Mouse (Mus musculus): ENCODE measurements at regions not wholly inside any gene's neighbourhood (a gene's known extent, or its start where the extent isn't known, plus 50 kb on each side); places are given as distances from the start of the nearest gene placed in this dataset.

DNA sequence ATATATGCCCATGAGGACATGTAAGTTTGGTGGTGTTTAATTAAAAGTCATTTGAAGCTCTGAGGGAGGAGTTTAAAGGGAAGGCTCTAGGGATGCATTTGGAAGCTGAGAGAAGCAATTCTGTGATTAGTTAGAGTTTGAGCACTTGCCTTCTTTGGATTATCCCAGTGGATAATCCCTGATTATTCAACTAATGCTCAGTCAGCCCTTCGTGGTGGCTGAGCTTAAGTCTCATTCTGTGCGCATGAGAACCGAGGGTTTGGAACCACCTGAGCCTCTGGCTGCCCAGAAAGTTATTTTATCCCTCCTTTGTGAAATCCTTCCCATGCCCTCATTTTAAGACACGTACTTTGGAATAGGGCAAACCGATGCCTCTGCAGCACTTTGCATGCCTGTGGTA lies 285.9 kb downstream of the Dnajb9 start:
- DNase-seq (ENCODE audit: low spot score in 2 of 2) = no peak
- H3K4me3 ChIP-seq = no peak overlapping the region
- TF ChIP-seq CTCF (conservative IDR thresholded peaks at IDR 0.05) = no peak
- no peak overlapping the region for H3K27ac ChIP-seq

DNA sequence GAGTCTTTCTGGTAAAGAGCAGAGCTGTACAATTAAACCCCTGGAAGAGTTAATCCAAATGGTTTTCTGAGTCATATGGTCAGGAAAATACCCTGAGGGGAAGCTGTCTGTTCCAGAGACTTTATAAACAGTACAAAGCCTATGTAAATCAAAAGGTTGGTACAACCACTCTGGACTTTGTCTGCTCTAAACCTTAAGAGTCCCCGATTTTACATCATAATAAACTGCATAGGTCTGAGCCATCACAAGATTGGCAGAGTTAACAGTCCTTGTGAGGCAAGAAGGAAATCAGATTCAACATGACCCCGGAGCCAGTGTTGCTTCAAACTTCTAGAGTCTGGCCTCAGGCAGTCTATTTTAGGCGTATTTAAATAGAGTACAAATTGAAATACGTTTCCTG lies 289.7 kb downstream of the Dnajb9 start:
- DNase-seq (ENCODE audit: low spot score in 2 of 2) = no peak
- H3K4me3 ChIP-seq = no peak overlapping the region
- TF ChIP-seq CTCF (conservative IDR thresholded peaks at IDR 0.05) = no peak
- no peak overlapping the region for H3K27ac ChIP-seq

DNA sequence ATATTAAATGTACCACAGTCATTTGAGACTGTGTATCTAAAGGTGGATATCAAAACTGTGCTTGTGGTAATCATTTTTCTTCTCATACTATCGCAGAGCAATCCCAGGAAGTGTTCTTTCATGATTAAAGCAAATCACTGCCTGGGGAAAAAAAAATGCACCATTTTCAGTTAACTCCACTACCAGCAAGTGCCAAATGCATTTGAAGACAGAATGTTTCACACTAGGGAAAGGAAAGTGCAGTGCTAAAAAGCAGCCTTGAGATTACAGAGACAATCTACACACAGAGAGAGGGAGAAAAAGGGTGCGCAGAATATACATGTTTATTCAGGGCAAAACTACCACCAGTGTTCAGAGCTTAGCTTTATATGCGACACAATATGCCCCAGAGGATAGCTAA lies 291.0 kb downstream of the Dnajb9 start:
- TF ChIP-seq CTCF (conservative IDR thresholded peaks at IDR 0.05) = no peak

DNA sequence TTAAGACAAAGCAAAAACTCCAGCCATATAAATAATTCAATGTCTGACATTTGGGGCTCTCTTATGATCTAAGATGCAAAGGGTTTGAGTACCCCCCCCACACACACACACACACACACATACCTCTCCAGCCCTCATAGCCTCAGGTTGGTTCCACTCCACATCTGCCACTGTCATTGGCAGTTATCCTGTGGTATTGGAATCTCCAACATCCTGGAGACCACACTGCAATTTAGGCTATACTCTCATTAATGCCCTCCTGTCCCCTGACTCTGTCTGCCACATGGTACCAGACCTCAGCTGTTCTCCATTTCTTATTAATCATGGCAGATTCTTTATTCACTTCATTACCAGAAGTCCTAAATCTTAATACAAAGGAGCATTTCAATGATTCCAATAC lies 293.3 kb downstream of the Dnajb9 start:
- Histone ChIP-seq H3K27ac (no peak overlapping the region), H3K4me3 (no peak overlapping the region)
- no peak for DNase-seq (ENCODE audit: low spot score in 2 of 2)
- TF ChIP-seq CTCF (conservative IDR thresholded peaks at IDR 0.05) = no peak

More for the DNA sequence above, 291.0 kb downstream of the Dnajb9 start:
- H3K27ac ChIP-seq = peak overlapping the region; percentile 18; the same call in 1 of the 2 replicates
- no peak for DNase-seq (ENCODE audit: low spot score in 2 of 2)
- no peak overlapping the region for H3K4me3 ChIP-seq

DNA sequence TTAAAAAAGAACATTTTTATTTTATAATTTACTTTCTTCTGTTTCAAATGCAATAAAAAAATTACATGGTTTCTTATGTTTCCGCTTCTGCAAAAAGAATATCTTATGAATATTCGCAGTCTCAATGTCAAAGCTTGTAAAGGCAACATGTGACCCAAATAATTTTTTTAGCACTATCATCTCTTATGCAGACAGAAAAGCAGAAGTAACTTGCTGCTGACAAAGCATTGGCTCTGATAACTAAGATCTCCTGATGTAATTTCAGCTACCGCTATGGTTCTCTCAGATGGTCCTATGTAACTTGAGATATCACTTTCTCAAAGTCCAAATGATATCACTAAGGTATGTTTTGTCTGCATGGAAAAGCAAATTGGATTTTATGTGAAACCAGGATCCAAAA lies 310.9 kb downstream of the Dnajb9 start:
- DNase-seq (ENCODE audit: low spot score in 2 of 2) = no peak
- Histone ChIP-seq H3K4me3 (no peak overlapping the region), H3K27ac (no peak overlapping the region)
- TF ChIP-seq CTCF (conservative IDR thresholded peaks at IDR 0.05) = no peak

DNA sequence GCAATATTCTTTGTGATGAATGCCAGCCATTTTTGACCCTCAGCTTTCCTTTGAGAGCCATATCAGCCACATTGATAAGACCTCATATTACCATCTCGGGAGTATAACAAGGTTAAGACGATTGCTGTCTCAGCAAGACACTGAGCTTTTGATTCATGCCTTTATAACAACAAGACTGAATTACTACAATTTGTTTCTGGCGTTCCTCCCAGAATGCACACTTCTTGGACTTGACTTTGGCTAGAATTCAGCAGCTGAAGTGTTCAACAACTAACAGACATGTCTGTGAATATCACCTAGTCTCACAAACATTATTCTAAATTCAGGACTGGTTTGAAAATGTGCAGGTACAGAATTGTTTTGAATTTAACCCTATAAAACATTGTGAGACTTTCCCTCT lies 324.5 kb downstream of the Dnajb9 start:
- H3K27ac ChIP-seq = no peak overlapping the region
- DNase-seq (ENCODE audit: low spot score in 2 of 2) = no peak
- TF ChIP-seq CTCF (conservative IDR thresholded peaks at IDR 0.05) = no peak

DNA sequence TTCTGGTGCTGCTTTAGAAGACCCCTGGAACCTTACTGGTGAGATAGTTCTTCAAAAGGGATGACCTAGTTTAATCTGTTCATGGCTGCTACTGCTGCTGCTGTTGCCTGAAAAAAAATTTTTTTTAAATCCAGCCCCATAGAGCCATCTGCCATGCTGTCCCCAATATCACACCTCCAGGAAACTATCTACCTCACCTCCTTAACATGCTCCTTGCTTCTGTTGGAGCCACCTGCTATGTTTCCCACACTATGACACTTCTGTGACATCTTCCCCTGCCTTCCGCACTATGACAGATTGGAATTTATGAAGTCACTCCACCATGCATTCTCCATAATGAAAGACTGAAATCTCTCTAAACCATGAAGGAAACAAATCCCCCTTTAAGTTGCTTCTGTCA lies 349.6 kb downstream of the Dnajb9 start:
- no peak for TF ChIP-seq CTCF (conservative IDR thresholded peaks at IDR 0.05)
- no peak overlapping the region for H3K27ac ChIP-seq
- DNase-seq (ENCODE audit: low spot score in 2 of 2) = no peak
- no peak overlapping the region for H3K4me3 ChIP-seq

More for the DNA sequence above, 324.5 kb downstream of the Dnajb9 start:
- H3K4me3 ChIP-seq = no peak overlapping the region

DNA sequence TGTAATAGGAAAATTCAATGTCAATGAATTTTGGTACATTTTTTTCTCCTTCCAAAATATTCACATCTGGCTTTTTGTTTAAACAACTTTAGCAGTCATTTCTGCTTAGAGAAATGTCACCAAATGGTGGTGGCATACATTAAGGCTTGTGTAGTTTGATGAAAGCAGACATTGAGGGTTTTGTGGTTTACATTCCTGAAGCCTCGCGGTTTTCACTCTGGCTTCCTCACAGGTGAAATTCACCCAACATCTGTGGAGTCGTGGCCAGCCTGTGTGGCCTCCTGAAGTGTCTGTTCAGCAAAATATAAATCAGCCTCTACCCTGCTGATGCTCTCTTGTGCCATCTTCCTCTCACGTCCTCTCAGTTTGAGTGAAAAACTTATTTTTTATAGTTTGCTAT lies 353.8 kb downstream of the Dnajb9 start:
- H3K27ac ChIP-seq = no peak overlapping the region
- TF ChIP-seq CTCF (conservative IDR thresholded peaks at IDR 0.05) = no peak
- H3K4me3 ChIP-seq = no peak overlapping the region
- DNase-seq (ENCODE audit: low spot score in 2 of 2) = no peak

DNA sequence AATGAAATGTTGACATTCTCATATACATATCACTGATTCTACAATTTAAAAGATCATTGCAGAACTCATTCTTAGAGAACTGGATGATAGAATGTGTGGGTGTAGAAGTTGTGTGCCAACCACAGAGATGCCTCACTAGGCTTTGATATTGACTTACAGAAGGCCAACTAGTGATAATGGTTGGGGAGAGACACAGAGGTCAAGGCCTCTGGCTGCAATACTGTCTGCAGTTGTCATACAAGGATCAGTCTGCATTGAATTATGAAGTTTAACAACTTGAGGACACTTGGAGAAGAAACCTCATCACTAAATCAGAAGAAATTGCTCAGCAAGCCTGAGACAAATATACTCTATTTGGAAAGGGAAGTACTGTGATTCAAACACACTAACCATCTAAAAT lies 357.9 kb downstream of the Dnajb9 start:
- no peak for DNase-seq (ENCODE audit: low spot score in 2 of 2)
- H3K4me3 ChIP-seq = no peak overlapping the region
- TF ChIP-seq CTCF (conservative IDR thresholded peaks at IDR 0.05) = no peak
- no peak overlapping the region for H3K27ac ChIP-seq

DNA sequence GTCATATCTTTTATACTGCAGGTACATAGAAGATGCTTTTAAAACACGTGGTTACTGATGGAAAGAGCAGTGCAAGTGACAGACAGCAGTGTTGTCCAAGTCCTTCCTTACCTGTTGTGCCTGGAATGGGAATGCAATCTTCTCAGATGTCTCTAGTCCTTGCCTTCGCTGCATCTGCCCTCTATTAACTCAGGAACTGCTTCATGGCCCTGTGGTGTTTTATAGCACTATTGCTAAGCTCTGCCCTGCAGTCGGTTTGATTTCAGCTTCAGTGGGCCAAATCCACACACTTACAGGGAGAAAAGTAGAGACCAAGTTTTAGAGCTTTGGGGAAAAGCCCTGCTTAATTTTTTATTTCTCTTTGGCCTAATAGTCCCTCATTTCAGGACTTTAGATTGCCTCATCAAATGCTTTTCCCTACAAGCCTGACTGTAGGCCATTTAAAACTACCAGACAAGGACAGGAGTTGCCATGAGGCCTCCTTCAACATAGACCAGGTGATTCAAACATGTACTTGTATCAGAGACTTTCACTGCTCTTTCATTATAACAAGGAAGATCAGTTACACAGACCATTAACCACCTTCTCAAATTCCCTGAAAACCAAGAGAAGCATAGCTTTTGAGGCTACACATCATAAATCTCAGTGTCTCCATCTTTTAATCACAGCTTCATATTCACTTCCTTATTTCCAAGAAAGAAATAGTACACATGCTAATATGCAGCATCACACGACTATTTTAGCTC lies 358.7 kb downstream of the Dnajb9 start:
- TF ChIP-seq CTCF (conservative IDR thresholded peaks at IDR 0.05) = no peak
- H3K27ac ChIP-seq = no peak overlapping the region
- H3K4me3 ChIP-seq = no peak overlapping the region
- DNase-seq (ENCODE audit: low spot score in 2 of 2) = no peak

DNA sequence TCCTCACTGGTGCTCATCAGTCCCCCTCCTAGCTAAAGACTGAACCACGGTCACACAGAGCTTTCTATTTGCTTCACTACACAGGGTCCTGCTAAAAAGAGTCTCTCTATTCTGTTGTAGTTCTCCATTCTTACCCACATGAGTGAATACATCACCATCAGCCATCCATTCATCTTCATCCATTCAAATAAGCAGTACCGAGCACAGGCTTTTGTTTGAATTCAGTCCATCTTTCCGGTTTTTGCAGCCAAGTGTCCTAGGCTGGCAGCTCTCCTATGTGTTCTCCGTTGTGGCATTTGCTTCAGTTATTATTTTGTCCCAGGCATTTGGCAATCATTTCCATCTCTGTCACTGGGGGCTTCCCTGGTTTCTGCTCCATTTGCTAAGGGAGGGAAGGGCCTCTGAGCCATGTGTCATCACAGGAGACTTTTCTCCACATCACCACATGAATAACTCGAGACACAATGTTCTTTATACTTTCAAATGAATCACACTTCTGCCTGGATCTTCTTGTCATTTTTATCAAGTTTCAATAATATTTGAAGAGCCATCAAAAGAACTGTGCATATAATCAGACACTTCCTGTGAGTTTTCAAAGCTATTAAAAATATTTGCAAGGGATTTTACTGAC lies 366.1 kb downstream of the Dnajb9 start:
- DNase-seq (ENCODE audit: low spot score in 2 of 2) = no peak
- Histone ChIP-seq H3K27ac (no peak overlapping the region), H3K4me3 (no peak overlapping the region)
- TF ChIP-seq CTCF (conservative IDR thresholded peaks at IDR 0.05) = no peak

DNA sequence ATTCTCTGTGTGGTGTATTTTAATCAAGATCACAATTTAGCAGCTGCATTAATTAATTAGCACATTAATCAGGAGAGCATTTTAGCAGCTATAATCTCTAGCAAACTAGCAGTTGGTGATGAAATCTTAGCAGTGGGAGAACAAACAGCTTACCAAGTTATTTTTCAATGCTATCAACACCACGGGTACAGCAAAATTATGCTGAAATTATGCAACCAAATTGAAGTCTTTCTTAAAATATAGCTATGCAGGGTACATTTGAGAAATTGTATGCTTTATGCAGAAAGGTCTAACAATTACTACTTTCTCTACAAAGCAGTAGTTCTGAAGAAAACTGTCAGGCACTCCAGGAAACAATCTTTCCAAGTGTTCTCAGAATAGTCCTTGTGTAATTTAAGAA lies 378.1 kb downstream of the Dnajb9 start:
- DNase-seq (ENCODE audit: low spot score in 2 of 2) = peak in 1 of 2 experiments; percentile 16
- TF ChIP-seq CTCF (conservative IDR thresholded peaks at IDR 0.05) = no peak
- Histone ChIP-seq H3K27ac (peak overlapping the region; percentile 64), H3K4me3 (no peak overlapping the region)

DNA sequence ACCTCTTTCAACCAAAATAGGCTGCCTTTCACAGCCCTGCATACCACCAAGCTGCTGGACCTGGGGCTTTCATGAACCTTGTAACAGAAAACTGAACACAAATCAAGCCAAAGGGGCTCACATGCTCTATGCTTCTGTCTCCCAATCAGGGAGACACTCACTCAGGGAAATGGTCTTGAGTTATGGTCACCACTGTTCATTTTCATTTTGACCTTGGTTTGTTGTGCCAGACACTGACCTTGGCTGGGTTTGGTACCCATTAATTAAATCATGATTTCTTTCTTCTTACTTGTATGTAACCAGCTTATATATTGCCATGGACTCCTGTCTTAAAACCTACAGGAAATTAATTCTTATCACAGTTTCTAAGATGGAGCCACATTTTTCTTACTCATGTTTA lies 381.5 kb downstream of the Dnajb9 start:
- no peak overlapping the region for H3K27ac ChIP-seq
- H3K4me3 ChIP-seq = no peak overlapping the region
- TF ChIP-seq CTCF (conservative IDR thresholded peaks at IDR 0.05) = no peak
- DNase-seq (ENCODE audit: low spot score in 2 of 2) = no peak

DNA sequence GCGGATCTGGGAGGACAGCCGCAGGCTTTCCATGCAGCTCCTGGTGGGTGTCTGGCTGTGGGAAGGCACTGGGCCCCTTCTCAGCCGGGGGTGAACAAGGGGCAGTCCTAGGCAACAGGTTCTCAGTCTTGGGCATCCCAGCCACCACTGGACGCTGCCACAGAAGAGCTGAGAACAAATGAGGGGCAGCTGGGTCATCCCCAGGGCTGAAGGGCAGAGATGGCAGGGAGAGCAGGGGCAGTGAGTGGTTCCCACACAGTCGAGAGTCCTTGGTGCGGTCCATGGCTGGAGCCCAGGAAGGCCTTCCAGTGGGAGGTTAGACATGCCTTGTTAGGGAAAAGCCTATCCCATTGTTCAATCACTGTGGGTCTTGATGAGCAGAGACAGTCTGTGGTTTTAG lies 382.2 kb downstream of the Dnajb9 start:
- no peak for DNase-seq (ENCODE audit: low spot score in 2 of 2)
- Histone ChIP-seq H3K27ac (peak overlapping the region; percentile 68), H3K4me3 (no peak overlapping the region)
- no peak for TF ChIP-seq CTCF (conservative IDR thresholded peaks at IDR 0.05)

Measured in layer of hippocampus, adult 2 months (tissue).